In genomic region chr11:5149249-5149648, GRCm38 (mm10) we compare ENCODE assay signal across 9 mouse cellular contexts. TPM values are rescaled to one million over a fixed set of nuclear protein-coding genes. Genes with fewer than 3 reads are reported as not detected.
A peak's percentile ranks its signal among the peaks of the same experiment; 100 is the strongest.
DNase-seq lines count a peak whose midpoint lies in the region; ATAC-seq and TF ChIP-seq lines count a peak whose summit lies in the region.
"Had no signal": no experiment of that assay in that cellular context is flagged by ENCODE, and none has a peak within 500 bp of the region (broad histone marks: within the 10 kb centered on the region; RNA-seq: fewer than 3 reads in every experiment).

No protein-coding gene starts in this region.

- 0 out of 2 replicates have a peak overlapping the region, but pooled peaks have one; percentile 6 for H3K9ac ChIP-seq in hindbrain, embryonic 13.5 days
- H3K9ac ChIP-seq in hindbrain, postnatal 0 days (replicated peaks; ENCODE audit: low read length), result no peak overlapping the region; the same call in 1 of the 2 replicates

- peak overlapping the region; percentile 3; the same call in 1 of the 2 replicates for H3K4me2 ChIP-seq in hindbrain, embryonic 13.5 days
- H3K4me2 ChIP-seq in hindbrain, postnatal 0 days (ENCODE audit: low read depth, low read length), result no peak overlapping the region

- no peak for DNase-seq in hindbrain, postnatal 0 days (ENCODE audit: low spot score)
- DNase-seq in MN1 (ENCODE audit: low spot score), result peak; percentile 90
- DNase-seq in kidney, adult 18-20 months, result peak; percentile 70
- DNase-seq in lung, postnatal 14 days, result peak; percentile 33
- DNase-seq in retina, postnatal 1 day, result no peak
- DNase-seq in heart, postnatal 14 days, result no peak
- DNase-seq in heart, adult 8-10 months (ENCODE audit: low spot score), result no peak

- no peak overlapping the region for H3K4me3 ChIP-seq in hindbrain, embryonic 13.5 days
- no peak overlapping the region for H3K4me3 ChIP-seq in hindbrain, postnatal 0 days (ENCODE audit: low read length)

- intact Hi-C loops in heart, postnatal 14 days (cut with DNase I), result no loop called here

- H3K27ac ChIP-seq in hindbrain, embryonic 13.5 days, result no peak overlapping the region
- no peak overlapping the region for H3K27ac ChIP-seq in hindbrain, postnatal 0 days
- H3K27ac ChIP-seq: macrophage had no signal

- peaks cover 43% of the 10 kb centered on the region for H3K4me1 ChIP-seq in hindbrain, embryonic 13.5 days (replicated peaks)
- H3K4me1 ChIP-seq in hindbrain, postnatal 0 days (ENCODE audit: insufficient read depth, low read length), result peaks cover 10% of the 10 kb centered on the region

- no peaks in the 10 kb centered on the region for H3K9me3 ChIP-seq in hindbrain, embryonic 13.5 days
- no peaks in the 10 kb centered on the region for H3K9me3 ChIP-seq in hindbrain, postnatal 0 days (ENCODE audit: low read length)

- H3K36me3 ChIP-seq in hindbrain, embryonic 13.5 days, result no peaks in the 10 kb centered on the region
- no peaks in the 10 kb centered on the region for H3K36me3 ChIP-seq in hindbrain, postnatal 0 days (ENCODE audit: insufficient read depth, low read length)

- TF ChIP-seq CTCF in hindbrain, postnatal 0 days (IDR thresholded peaks at IDR 0.05; ENCODE audit: low read depth), result no peak

- H3K27me3 ChIP-seq in hindbrain, embryonic 13.5 days, result peaks cover 29% of the 10 kb centered on the region; the same call in 1 of the 2 replicates
- H3K27me3 ChIP-seq in hindbrain, postnatal 0 days (ENCODE audit: insufficient read depth, low read length), result no peaks in the 10 kb centered on the region

- no peak for ATAC-seq in hindbrain, embryonic 13.5 days (ENCODE audit: low FRiP score)
- ATAC-seq in hindbrain, postnatal 0 days, result no peak

- WGBS in hindbrain, embryonic 13.5 days, result 16% methylated on average over 7 of the region's 7 CpGs
- WGBS in hindbrain, postnatal 0 days, result 13% methylated on average over 7 of the region's 7 CpGs

RNA-seq across cellular contexts. Expression of gene Emid1, which starts 2.8 kb away (rescaled TPM):
- polyA plus RNA-seq in hindbrain, embryonic 13.5 days (2015; fragmentation: Nextera tagmentation; extraction: Ambion mirVana), result 13.8 and 15.9 TPM in 2 replicates
- 15.0 and 15.7 TPM in 2 replicates for total RNA-seq in hindbrain, postnatal 0 days (2014; rRNA removed)
- polyA plus RNA-seq in hindbrain, postnatal 0 days (2015; fragmentation: Nextera tagmentation; extraction: Ambion mirVana), result 22.7 and 24.2 TPM in 2 replicates
- total RNA-seq in heart, postnatal 14 days (2021), result 1 to 10 TPM; 4.1 to 4.6 TPM
- total RNA-seq in heart, adult 8-10 months (2022), result 1 to 10 TPM in 1 of 4 experiments, under 1 TPM in 3; 0.73 to 2.0 (median 0.90) TPM

RNA-seq across cellular contexts. Expression of gene Ewsr1, which starts 50.2 kb away (rescaled TPM):
- polyA plus RNA-seq in hindbrain, embryonic 13.5 days (2015; fragmentation: Nextera tagmentation; extraction: Ambion mirVana), result 670 and 686 TPM in 2 replicates
- total RNA-seq in hindbrain, postnatal 0 days (2014; rRNA removed), result 337 and 384 TPM in 2 replicates
- 371 and 412 TPM in 2 replicates for polyA plus RNA-seq in hindbrain, postnatal 0 days (2015; fragmentation: Nextera tagmentation; extraction: Ambion mirVana)
- total RNA-seq in heart, postnatal 14 days (2021), result 100 to 1,000 TPM; 119 to 131 TPM
- 100 to 1,000 TPM in 1 of 4 experiments, 10 to 100 TPM in 3; 74.3 to 111 (median 95.2) TPM for total RNA-seq in heart, adult 8-10 months (2022)

RNA-seq across cellular contexts. Expression of gene Rhbdd3, which starts 50.5 kb away (rescaled TPM):
- polyA plus RNA-seq in hindbrain, embryonic 13.5 days (2015; fragmentation: Nextera tagmentation; extraction: Ambion mirVana), result 30.9 and 35.6 TPM in 2 replicates
- 48.8 and 54.5 TPM in 2 replicates for total RNA-seq in hindbrain, postnatal 0 days (2014; rRNA removed)
- polyA plus RNA-seq in hindbrain, postnatal 0 days (2015; fragmentation: Nextera tagmentation; extraction: Ambion mirVana), result 39.1 and 42.2 TPM in 2 replicates
- total RNA-seq in heart, postnatal 14 days (2021), result 10 to 100 TPM; 18.7 to 20.5 TPM
- 10 to 100 TPM; 26.7 to 27.7 (median 27.3) TPM for total RNA-seq in heart, adult 8-10 months (2022)

Comparison
In these comparisons a context has a peak if more than half of its experiments do, and no peak if none do; other contexts are left out.
1. DNase-seq: peak in MN1 (single experiment), kidney, adult 18-20 months (single experiment) and lung, postnatal 14 days (single experiment); none in hindbrain, postnatal 0 days (single experiment), retina, postnatal 1 day (single experiment), heart, postnatal 14 days (0 of 2) and heart, adult 8-10 months (single experiment).